Mouse (Mus musculus) CH12.LX (cell line): ENCODE data around the gene Slc5a11.

Experiments used
- CTCF ChIP-seq, 2 experiments: IDR thresholded peaks in 1 of 2; conservative IDR thresholded peaks in 1 of 2; 2 replicates each; pipeline ENCODE4 v1.5.1; 2011 to 2012; ENCODE audit warnings: low read depth in 2 of 2, low read length in 2 of 2, improper control_type of control experiment in 1 of 2, inconsistent platforms in 1 of 2, mild to moderate bottlenecking in 1 of 2, moderate library complexity in 1 of 2
- USF1 ChIP-seq: IDR thresholded peaks from 2 replicates; pipeline ENCODE4 v1.6.1; 2014; ENCODE audit warnings: low read depth, mild to moderate bottlenecking, inconsistent platforms, low read length, improper control_type of control experiment

DNA sequence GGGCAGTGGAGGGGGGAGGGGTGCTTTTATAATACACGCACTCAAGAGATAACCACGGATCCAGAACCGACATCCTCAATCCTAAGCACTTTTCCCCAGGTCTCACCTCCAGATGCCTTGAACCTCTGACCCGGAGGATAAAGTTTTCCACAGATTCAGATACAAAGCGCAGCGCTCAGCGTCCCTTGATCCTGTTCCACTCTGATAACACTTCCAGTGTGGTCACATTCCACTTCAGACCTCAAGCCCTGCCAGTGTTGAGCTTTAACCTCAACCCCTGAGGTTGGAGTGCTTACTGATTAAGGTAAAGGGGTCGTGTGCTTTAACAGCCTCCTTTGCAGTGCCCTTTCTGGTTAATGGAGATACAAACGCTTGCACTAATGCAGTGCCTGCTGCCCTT, 4.7 kb upstream of the Slc5a11 start:
- TF ChIP-seq USF1, result no peak
- no peak for TF ChIP-seq CTCF (conservative IDR thresholded peaks at IDR 0.05 in 1 of 2, IDR thresholded peaks at IDR 0.05 in 1 of 2; ENCODE audit: low read depth in 2 of 2, low read length in 2 of 2)
